Mouse (Mus musculus) brown adipose tissue, adult 24 weeks (tissue): ENCODE measurements around the gene Hist1h1e. TPM values are rescaled to one million over a fixed set of nuclear protein-coding genes. Genes with fewer than 3 reads are reported as not detected.
A peak's percentile ranks its signal among the peaks of the same experiment; 100 is the strongest.
"Not testable (repeated sequence)": the region's sequence is repeated elsewhere in the genome, so short reads cannot be mapped to it uniquely, and the experiment has no call there.

Source experiments
- H3K27ac ChIP-seq: fragments of 200-500 bp; replicated peaks from 2 replicates; pipeline ENCODE4 v1.5.1; 2012; ENCODE audit warnings: low read depth, mild to moderate bottlenecking, low read length
- H3K4me1 ChIP-seq: fragments of 200-500 bp; 2 replicates; pipeline ENCODE4 v1.6.1; 2012; ENCODE audit warnings: low read length, mixed read lengths; ENCODE audit not compliant: control insufficient read depth, insufficient read depth, insufficient read length
- H3K4me3 ChIP-seq: fragments of 200-500 bp; 2 replicates; pipeline ENCODE4 v1.5.1; 2012; ENCODE audit warnings: low read depth, mild to moderate bottlenecking, low read length, moderate library complexity; ENCODE audit not compliant: insufficient read depth
- polyA plus RNA-seq: library from polyadenylated mRNA; stranded (reverse); fragments of >200 nt; gene quantifications from 2 replicates; pipeline ENCODE4 v1.2.4, GENCODE M21; 2012; ENCODE audit not compliant: missing spikeins, insufficient read depth, insufficient read length

Gene Hist1h1e
- polyA plus RNA-seq, 1 experiment, result 4.0 TPM

- not testable (repeated sequence) for H3K4me1 ChIP-seq
- Histone ChIP-seq H3K4me3 (peak overlapping the region; percentile 59), H3K27ac (0 out of 2 replicates have a peak overlapping the region, but pooled peaks have one; percentile 74)
Measured at GRCm38 (mm10) chr13:23571504-23572217, 50.7 kb downstream of the Hist1h1e start.

GRCm38 (mm10) chr13:23571022-23571503 is 51.3 kb downstream of the Hist1h1e start, which contains the start of the genes Hist1h2ae and Hist1h2bg:
Gene Hist1h2ae (minus strand): TSS chr13:23571220.
Gene Hist1h2bg (plus strand): TSS chr13:23571396.
- Histone ChIP-seq H3K4me1 (0 out of 2 replicates have a peak, but pooled peaks cover 2% of the 10 kb centered on the region), H3K27ac (peak within 1 kb of the TSS; percentile 74; the same call in 1 of the 2 replicates), H3K4me3 (peak within 1 kb of the TSS; percentile 61)

Other genes with a start within 250 kb of the Hist1h1e start
- gene Abt1, start 198.7 kb downstream of the Hist1h1e start, polyA plus RNA-seq, result 4.4 and 5.0 TPM in 2 replicates
- gene Btn1a1, start 156.7 kb downstream of the Hist1h1e start, polyA plus RNA-seq, result not detected in 2 replicates
- not detected in 2 replicates for gene Btn2a2, start 133.7 kb downstream of the Hist1h1e start, polyA plus RNA-seq
- 69.6 and 128 TPM in 2 replicates for gene Hist1h4h, start 91.5 kb downstream of the Hist1h1e start, polyA plus RNA-seq
- not detected in 2 replicates for gene Hist1h2af, start 88.7 kb downstream of the Hist1h1e start, polyA plus RNA-seq
- gene Hist1h3g, start 87.1 kb downstream of the Hist1h1e start, polyA plus RNA-seq, result not detected in 2 replicates
- gene Hist1h2bh, start 79.2 kb downstream of the Hist1h1e start, polyA plus RNA-seq, result 1.7 and 2.3 TPM in 2 replicates
- not detected in 2 replicates for gene Hist1h3f, start 78.5 kb downstream of the Hist1h1e start, polyA plus RNA-seq
- gene Hist1h4f, start 70.9 kb downstream of the Hist1h1e start, polyA plus RNA-seq, result not detected in 2 replicates
- gene Hist1h1d, start 69.3 kb downstream of the Hist1h1e start, polyA plus RNA-seq, result 0.24 and 1.1 TPM in 2 replicates
- gene Hist1h3e, start 60.2 kb downstream of the Hist1h1e start, polyA plus RNA-seq, result 2.8 and 2.9 TPM in 2 replicates
- not detected in 2 replicates for gene Hist1h2ae, start 51.3 kb downstream of the Hist1h1e start, polyA plus RNA-seq
- gene Hist1h2bg, start 51.2 kb downstream of the Hist1h1e start, polyA plus RNA-seq, result not detected in 2 replicates
- 4.4 TPM in 1 of 2 replicates, not detected in the other for gene Hist1h2bf, start 48.4 kb downstream of the Hist1h1e start, polyA plus RNA-seq
- not detected in 2 replicates for gene Hist1h2ad, start 48.2 kb downstream of the Hist1h1e start, polyA plus RNA-seq
- gene Hist1h3d, start 46.8 kb downstream of the Hist1h1e start, polyA plus RNA-seq, result 1.1 and 2.5 TPM in 2 replicates
- gene Hist1h4d, start 41.0 kb downstream of the Hist1h1e start, polyA plus RNA-seq, result not detected in 2 replicates
- gene Hist1h2be, start 1.4 kb downstream of the Hist1h1e start, polyA plus RNA-seq, result 8.2 and 13.8 TPM in 2 replicates
- 0.59 and 1.0 TPM in 2 replicates for gene Hist1h2ac, start 61.4 kb upstream of the Hist1h1e start, polyA plus RNA-seq
- 190 and 234 TPM in 2 replicates for gene Hist1h2bc, start 61.6 kb upstream of the Hist1h1e start, polyA plus RNA-seq
- gene Hist1h1t, start 73.3 kb upstream of the Hist1h1e start, polyA plus RNA-seq, result not detected in 2 replicates
- gene Hist1h4c, start 75.9 kb upstream of the Hist1h1e start, polyA plus RNA-seq, result 2.1 TPM in 1 of 2 replicates, not detected in the other
- 30.2 and 34.3 TPM in 2 replicates for gene Hfe, start 88.3 kb upstream of the Hist1h1e start, polyA plus RNA-seq
- 112 and 175 TPM in 2 replicates for gene Hist1h1c, start 116.2 kb upstream of the Hist1h1e start, polyA plus RNA-seq
- gene Hist1h3c, start 123.0 kb upstream of the Hist1h1e start, polyA plus RNA-seq, result not detected in 2 replicates
- gene Hist1h2bb, start 124.2 kb upstream of the Hist1h1e start, polyA plus RNA-seq, result not detected in 2 replicates
- not detected in 2 replicates for gene Hist1h2ab, start 128.6 kb upstream of the Hist1h1e start, polyA plus RNA-seq
- gene Hist1h3b, start 129.7 kb upstream of the Hist1h1e start, polyA plus RNA-seq, result not detected in 2 replicates
- gene Hist1h4b, start 134.5 kb upstream of the Hist1h1e start, polyA plus RNA-seq, result not detected in 2 replicates
- not detected in 2 replicates for gene Hist1h4a, start 138.7 kb upstream of the Hist1h1e start, polyA plus RNA-seq
- gene Hist1h3a, start 139.8 kb upstream of the Hist1h1e start, polyA plus RNA-seq, result not detected in 2 replicates
- gene Hist1h1a, start 141.1 kb upstream of the Hist1h1e start, polyA plus RNA-seq, result not detected in 2 replicates
- gene Trim38, start 147.4 kb upstream of the Hist1h1e start, polyA plus RNA-seq, result not detected in 2 replicates
- not detected in 2 replicates for gene Slc17a2, start 184.4 kb upstream of the Hist1h1e start, polyA plus RNA-seq
- gene Slc17a3, start 216.9 kb upstream of the Hist1h1e start, polyA plus RNA-seq, result not detected in 2 replicates
- gene Slc17a1, start 245.2 kb upstream of the Hist1h1e start, polyA plus RNA-seq, result not detected in 2 replicates